Mouse (Mus musculus) cortical plate, adult 2 months (tissue): ENCODE results near the gene Aifm3.

Experiments
- CTCF ChIP-seq: fragments of 200-500 bp; IDR thresholded peaks from 2 replicates; pipeline ENCODE4 v1.5.1; 2011; ENCODE audit warnings: mild to moderate bottlenecking, control low read depth, low read length; ENCODE audit not compliant: insufficient read depth; ENCODE audit errors: extremely low read depth
- POLR2A ChIP-seq: fragments of 200-500 bp; IDR thresholded peaks from 2 replicates; pipeline ENCODE4 v1.6.1; 2011; ENCODE audit warnings: mild to moderate bottlenecking, low read length, control low read depth; ENCODE audit not compliant: insufficient read depth; ENCODE audit errors: extremely low read depth

DNA sequence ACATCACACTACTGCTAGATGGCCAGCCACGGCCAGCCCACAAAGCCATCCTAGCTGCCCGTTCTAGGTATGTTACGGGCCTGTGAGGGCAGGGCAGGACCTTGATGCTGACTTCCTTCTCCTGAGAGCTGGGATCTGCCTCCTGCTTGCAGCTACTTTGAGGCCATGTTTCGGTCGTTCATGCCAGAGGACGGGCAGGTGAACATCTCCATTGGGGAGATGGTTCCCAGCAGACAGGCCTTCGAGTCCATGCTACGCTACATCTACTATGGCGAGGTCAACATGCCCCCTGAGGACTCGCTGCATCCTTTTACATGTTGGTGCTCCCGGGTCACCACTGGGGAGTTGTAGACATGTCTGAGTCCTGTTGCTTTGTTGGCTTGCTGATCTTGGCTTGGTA, 34.7 kb downstream of the Aifm3 start:
- TF ChIP-seq POLR2A, result no peak
- no peak for TF ChIP-seq CTCF
